Mouse (Mus musculus) ovary, postnatal 10 days (tissue): ENCODE data around the gene Ccdc3.
"Not testable (repeated sequence)": the region's sequence is repeated elsewhere in the genome, so short reads cannot be mapped to it uniquely, and the experiment has no call there.

Source experiments
- DNase-seq: peaks from one replicate; pipeline ENCODE4 v3.0.0; 2022; ENCODE audit warnings: low spot score

Gene Ccdc3

DNA sequence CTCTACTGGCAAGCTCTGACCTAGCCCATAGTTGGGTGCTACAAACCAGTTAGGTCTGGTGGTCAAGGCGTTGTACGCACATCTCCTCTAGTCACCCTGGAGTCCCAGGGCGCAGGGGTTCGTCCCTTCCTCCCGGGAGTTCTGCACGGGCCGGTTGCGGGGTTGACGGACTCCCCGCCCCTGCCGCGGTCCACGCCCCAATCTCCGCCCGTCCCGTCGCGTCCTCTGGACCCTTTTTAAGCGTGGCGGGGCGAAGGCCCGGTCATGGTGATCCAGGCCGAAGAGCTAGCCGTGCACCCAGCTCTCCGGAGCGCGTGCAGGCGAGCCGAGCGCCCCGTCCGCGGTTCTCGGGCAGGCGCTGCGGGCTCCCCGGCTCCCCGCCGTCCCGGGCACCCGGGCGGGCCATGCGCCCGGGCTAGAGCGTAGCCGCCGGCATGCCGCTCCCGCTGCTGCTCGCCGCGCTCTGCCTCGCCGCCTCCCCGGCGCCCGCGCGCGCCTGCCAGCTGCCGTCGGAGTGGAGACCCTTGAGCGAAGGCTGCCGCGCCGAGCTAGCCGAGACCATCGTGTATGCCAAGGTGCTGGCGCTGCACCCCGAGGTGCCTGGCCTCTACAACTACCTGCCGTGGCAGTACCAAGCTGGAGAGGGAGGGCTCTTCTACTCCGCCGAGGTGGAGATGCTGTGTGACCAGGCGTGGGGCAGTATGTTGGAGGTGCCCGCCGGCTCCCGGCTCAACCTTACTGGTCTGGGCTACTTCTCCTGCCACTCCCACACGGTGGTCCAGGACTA lies at the start of gene Ccdc3:
Gene Ccdc3 (plus strand): TSS at position 277 of the 787 bp plus-strand sequence.
- peak; percentile 2 for DNase-seq

GRCm38 (mm10) chr2:5090385-5090784 lies 47.2 kb upstream of the Ccdc3 start:
- not testable (repeated sequence) for DNase-seq

- DNase-seq: no peak
These were observed 42.7 kb upstream of the Ccdc3 start for GRCm38 (mm10) chr2:5094876-5095275.

DNA sequence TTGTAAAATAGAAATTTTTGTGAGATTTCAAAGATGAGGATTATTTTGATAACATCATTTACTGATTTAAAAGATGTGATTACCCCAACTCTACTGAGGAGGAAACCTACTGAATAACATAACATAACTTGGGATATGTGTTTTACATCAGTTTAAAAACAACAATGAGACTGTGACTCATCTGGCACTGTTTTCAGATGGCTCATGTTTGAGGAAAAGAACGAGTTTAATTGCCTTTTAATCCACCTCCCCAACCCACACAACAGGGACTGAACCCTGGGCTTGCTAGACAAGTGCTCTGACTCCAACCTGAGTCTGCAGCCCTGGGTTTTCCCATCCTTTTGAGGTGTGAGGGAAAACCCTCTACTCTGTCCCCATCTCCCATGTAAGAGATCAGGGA lies 42.3 kb upstream of the Ccdc3 start:
- no peak for DNase-seq

DNA sequence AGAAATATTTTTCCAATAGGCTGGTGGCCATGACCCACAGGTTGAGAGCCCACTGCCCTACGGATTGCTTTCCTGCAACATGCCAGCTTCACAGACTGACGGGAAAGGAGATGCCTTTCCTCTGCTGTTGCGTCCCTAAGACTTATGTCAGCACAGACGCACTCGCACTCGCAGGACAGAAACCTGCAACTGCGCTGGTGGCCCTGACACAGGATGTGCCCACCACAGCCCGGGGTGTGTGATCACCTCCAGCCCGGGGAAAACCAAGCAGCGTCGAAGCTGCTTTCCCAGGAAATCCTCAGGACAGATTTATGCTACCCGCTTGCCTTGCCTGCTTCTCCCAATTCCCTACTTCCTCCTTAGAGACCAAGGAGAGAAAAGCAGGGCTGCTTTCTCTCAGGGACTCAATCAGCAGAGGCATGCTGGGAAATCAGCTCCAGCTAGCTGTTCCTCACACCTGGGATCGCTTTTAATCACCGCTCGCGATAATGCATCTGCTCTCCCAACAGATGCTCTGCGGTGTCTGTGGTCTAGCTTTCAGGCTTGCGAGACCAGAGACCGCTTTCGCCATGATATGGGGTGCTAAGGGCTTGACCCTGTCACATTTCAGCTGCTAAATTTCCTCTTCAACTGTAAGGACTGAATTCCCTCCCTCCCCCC lies 39.7 kb upstream of the Ccdc3 start:
- DNase-seq: no peak

DNA sequence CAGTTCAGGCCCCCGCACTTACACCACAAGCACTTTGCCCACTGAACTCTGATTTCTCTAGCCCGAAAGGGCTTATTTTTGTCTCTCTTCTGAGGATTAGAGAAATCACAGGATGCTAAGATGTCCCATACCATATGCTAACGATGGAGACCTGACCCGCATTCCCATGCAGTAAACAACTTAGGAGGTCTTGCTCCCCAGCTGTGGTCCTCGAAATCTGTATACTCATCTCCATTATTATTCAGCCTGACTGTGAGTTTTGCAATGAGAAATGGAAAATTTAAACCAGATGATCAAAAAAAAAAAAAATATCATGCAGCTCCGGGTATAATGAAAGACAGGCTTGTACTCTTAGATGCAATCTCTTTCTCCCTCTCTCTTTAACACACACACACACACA lies 38.4 kb upstream of the Ccdc3 start:
- DNase-seq: no peak

DNA sequence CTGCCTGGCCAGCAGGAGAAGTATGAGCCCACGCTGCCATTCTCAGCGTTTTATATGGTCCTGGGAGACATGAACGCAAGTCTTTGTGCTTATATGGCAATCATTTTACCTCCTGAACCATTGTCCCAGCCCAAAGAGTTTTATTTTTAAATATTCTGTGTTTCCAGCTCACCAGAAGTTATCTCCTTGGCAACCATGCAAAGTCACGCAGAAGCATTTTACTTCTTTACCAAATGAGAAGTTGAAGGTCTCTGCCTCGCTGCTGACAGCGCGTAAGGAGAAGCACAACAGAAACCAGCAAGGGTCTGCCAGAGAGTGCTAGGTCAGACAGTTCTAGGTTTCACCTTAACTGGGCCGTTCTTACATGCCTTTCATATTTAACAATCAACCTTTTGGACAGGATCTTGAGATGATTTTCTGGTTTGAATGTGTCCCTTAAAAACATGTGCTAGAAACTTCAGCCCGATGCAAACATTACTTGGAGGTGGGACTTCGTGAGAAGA lies 35.8 kb upstream of the Ccdc3 start:
- DNase-seq: no peak

- DNase-seq: no peak
These were observed 34.7 kb upstream of the Ccdc3 start for GRCm38 (mm10) chr2:5102891-5103290.

DNA sequence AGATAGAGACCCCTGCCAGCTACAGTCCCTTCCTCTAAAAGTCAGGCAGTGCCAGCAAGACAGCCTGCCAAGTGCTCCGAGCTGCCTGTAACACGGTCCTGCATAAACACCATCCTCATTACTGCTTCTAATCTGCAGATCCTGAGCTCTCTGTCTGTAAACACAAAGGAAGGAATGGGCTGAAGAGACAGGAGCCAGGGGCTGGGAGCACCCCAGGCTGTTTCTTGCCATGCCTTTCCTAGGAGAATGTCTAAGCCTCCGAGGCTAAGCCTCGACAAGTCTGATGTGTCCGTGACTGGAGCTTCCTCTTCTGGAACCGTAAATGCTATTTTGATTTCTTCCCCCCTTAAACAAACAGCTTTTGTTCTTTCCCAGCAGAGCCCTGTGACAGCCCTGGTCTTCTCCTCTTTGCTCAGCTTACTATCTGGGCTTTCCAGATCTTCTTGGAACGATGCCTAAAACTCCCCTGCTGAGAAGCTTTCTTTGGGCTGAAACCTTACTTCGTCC lies 24.7 kb upstream of the Ccdc3 start:
- no peak for DNase-seq

DNA sequence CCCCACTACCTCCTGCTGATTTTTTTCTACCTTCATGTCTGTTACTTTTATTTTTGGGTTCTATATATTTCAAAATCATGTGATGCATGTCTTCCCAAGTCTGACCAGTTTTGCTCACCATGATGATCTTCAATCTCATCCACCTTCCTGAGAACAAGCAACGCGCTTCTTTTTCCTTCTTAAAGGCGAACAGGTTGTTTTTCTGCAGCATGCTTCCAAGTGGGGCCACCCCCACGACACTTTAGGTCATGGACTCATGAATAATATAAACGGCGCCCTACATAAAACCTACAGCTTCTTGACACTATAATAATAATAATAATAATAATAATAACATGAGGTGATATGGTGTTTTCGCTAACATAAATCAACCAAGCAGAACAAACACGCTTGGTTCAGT lies 23.2 kb upstream of the Ccdc3 start:
- DNase-seq: no peak

GRCm38 (mm10) chr2:5116856-5117532 lies 20.6 kb upstream of the Ccdc3 start:
- DNase-seq: no peak

DNA sequence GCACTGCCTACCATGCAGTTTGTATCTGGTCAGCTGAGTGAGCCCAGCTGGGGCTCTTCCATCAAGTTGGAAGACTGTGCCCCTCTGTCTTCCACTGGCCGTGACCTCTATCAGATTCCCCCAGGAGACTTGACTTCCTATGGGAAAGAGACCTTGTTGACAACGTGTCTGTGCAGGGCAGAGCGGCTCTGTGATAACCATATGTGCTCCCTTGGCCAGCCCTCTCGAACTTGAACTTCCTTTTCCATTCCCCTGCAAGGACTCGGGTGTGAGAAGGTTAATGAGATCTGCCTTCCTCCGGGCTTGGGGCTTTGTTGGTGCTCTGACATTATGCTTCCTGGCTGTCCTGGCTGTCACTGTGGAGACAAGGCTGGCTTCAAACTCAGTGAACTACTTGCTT lies 12.1 kb upstream of the Ccdc3 start:
- DNase-seq: no peak

DNA sequence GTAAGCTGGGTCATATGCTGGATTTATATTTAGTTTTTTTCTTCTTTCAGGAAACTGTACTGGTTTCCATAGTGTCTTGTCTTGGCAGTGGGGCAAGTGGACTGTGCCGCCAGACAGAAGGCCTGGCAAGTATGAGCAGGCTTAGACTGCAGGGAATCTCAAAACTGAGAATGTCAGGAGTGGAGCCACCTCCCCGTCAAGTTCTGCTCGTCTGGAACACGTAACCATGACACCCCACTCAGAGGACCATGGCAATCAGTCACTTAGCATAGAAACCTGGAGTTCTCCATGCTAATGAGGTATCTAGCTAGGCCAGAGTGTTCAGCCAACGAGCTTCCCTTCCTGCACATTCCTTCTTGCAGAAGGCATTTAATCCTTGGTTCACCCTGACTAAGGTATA lies 10.2 kb upstream of the Ccdc3 start:
- DNase-seq: no peak

DNA sequence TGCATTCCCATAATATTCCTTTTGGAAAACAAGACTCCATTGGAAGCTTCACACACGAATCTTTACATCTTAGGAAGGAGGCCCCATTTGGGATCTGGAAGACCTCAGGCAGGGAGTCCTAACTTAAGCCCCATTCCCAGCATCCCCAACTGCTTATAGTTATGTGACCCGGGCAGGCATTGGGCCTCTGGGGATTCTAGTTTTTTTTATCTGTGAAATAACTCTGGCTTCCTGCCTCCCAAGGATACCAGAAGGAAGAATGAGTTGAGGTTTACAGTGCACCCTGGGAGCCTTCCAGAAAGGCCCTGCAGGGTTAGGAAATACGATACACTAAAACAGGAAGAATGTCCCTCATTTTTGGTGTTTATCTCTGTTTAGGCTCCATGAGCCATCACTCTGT lies 8.5 kb upstream of the Ccdc3 start:
- DNase-seq: no peak

DNA sequence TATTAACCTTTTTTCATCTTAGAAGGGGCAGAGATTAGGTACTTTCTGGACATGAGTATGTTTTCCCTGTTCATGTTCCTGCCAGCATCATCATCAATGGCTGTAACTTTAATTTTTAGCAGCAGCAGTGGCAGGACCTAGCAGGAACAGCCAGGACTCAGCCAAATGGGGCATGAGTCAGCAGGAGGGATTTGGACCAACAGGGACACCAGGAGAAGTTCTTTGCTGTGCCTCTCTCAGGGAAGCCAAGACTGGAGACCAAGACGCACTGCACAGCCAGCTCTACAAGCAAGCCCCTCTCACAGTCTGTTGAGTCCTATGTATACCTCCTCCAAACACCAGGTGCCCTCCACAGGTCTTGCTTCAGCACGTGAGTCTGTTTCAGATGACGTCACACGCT lies 5.5 kb upstream of the Ccdc3 start:
- DNase-seq: no peak

GRCm38 (mm10) chr2:5134959-5135743 lies 2.4 kb upstream of the Ccdc3 start:
- DNase-seq: no peak

GRCm38 (mm10) chr2:5139961-5140360 lies 2.4 kb downstream of the Ccdc3 start:
- no peak for DNase-seq

DNA sequence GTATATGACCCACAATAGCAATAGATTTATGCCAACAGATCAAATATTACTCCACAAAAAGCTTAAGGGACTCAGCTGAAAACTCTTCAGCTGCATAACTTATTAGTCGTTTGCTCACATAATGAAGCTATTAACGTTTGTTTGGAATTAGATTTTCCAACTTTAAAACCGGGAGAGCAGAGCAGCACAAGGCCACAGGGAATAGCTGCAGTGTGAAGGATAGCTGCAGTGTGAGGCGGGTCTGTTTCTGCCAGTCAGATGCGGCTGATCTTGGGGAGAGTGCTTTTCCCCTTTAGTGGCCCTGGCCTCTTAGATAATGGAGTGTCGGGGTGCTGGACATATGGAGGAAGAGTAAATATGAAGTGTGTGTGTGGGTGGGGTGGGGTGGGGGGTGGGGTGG lies 6.9 kb downstream of the Ccdc3 start:
- no peak for DNase-seq

DNA sequence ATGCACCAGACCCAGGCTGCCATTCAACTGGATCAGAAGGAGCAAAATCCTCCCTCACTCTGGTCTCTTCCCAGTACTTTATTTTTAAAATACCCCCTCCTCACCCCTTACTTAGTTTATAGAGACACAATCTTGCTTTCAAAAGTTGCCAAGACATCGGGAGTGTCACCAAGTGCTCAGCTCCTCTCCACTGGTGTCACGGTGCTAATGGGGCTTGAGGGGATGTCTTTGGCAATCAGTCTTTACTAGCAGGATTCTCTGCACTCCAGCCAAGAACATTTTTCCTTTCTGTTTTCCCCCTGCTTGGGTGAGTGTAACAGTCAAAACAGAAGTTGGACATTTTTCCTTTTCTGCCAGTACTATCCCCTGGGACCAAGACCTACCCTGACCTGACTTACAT lies 10.3 kb downstream of the Ccdc3 start:
- DNase-seq: no peak

DNA sequence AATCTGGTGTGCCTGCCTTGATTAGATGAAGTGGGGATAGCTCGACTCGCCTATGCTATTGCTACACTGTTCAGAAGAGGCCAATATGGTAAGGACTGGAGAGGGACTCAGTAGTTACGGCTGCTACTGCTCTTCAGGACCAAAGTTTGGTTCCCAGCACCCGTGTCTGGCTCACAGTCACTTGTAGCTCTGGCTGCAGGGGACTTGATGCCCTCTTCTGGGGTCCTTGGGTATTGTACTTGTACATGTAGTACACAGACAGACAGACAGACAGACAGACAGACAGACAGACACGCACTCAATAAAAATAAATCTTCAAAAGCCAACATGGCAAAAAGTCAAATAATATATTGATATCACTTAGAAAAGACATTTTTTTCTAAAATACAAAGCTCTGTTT lies 17.1 kb downstream of the Ccdc3 start:
- DNase-seq: no peak

GRCm38 (mm10) chr2:5160236-5160848 lies 22.8 kb downstream of the Ccdc3 start:
- DNase-seq: no peak
